Mouse (Mus musculus): ENCODE data around the gene Scg3. TPM values are rescaled to one million over a fixed set of nuclear protein-coding genes. Genes with fewer than 3 reads are reported as not detected.

Scg3 gene
- total and polyA plus RNA-seq, 3 experiments, result not detected

GRCm38 (mm10) chr9:75609965-75610364 is 73.9 kb downstream of the Scg3 start:
- no peaks in the 10 kb centered on the region for H3K79me2 ChIP-seq (ENCODE audit: control insufficient read depth, insufficient read depth, low read length, poor library complexity)
- no peak overlapping the region for H3K4me3 ChIP-seq (ENCODE audit: control insufficient read depth in 1 of 2, insufficient read depth in 1 of 2, low read depth in 2 of 2, low read length in 2 of 2)
- no peaks in the 10 kb centered on the region for H3K9me3 ChIP-seq (replicated peaks; ENCODE audit: insufficient read depth, low read length)
- peaks cover 0 to 2% of the 10 kb centered on the region in 2 experiments; a peak in 1 of 4 replicates for H3K27me3 ChIP-seq (ENCODE audit: control insufficient read depth in 1 of 2, insufficient read depth in 2 of 2, low read length in 2 of 2)
- H3K36me3 ChIP-seq (ENCODE audit: control insufficient read depth in 1 of 2, insufficient read depth in 2 of 2, low read length in 2 of 2), result no peaks in the 10 kb centered on the region
- no peak overlapping the region for H3K9ac ChIP-seq (ENCODE audit: control insufficient read depth, low read depth, low read length, poor library complexity, severe bottlenecking)
- TF ChIP-seq BHLHE40 (IDR thresholded peaks at IDR 0.05; ENCODE audit: borderline replicate concordance, low read depth, low read length), result no peak
- no peak overlapping the region for H3K27ac ChIP-seq (ENCODE audit: control insufficient read depth, low read depth, low read length)
- no peak for DNase-seq (ENCODE audit: low read depth, low spot score)
- H3K4me1 ChIP-seq (ENCODE audit: control insufficient read depth in 1 of 2, insufficient read depth in 2 of 2, low read length in 2 of 2), result no peaks in the 10 kb centered on the region

GRCm38 (mm10) chr9:75609505-75609904 is 74.4 kb downstream of the Scg3 start:
- Histone ChIP-seq H3K9me3 (replicated peaks; ENCODE audit: insufficient read depth, low read length) (no peaks in the 10 kb centered on the region), H3K4me1 (ENCODE audit: control insufficient read depth in 1 of 2, insufficient read depth in 2 of 2, low read length in 2 of 2) (no peaks in the 10 kb centered on the region), H3K27me3 (ENCODE audit: control insufficient read depth in 1 of 2, insufficient read depth in 2 of 2, low read length in 2 of 2) (peaks cover 0 to 1% of the 10 kb centered on the region in 2 experiments; a peak in 1 of 4 replicates), H3K27ac (ENCODE audit: control insufficient read depth, low read depth, low read length) (no peak overlapping the region), H3K9ac (ENCODE audit: control insufficient read depth, low read depth, low read length, poor library complexity, severe bottlenecking) (no peak overlapping the region), H3K79me2 (ENCODE audit: control insufficient read depth, insufficient read depth, low read length, poor library complexity) (no peaks in the 10 kb centered on the region), H3K4me3 (ENCODE audit: control insufficient read depth in 1 of 2, insufficient read depth in 1 of 2, low read depth in 2 of 2, low read length in 2 of 2) (no peak overlapping the region), H3K36me3 (ENCODE audit: control insufficient read depth in 1 of 2, insufficient read depth in 2 of 2, low read length in 2 of 2) (no peaks in the 10 kb centered on the region)
- no peak for DNase-seq (ENCODE audit: low read depth, low spot score)
- TF ChIP-seq TBP (IDR thresholded peaks at IDR 0.05; ENCODE audit: low read depth, low read length), result no peak
- TF ChIP-seq SMC3 (IDR thresholded peaks at IDR 0.05; ENCODE audit: low read depth, low read length), result no peak
- no peak for TF ChIP-seq RCOR1 (IDR thresholded peaks at IDR 0.05; ENCODE audit: low read depth, low read length)
- no peak for TF ChIP-seq UBTF (IDR thresholded peaks at IDR 0.05; ENCODE audit: borderline replicate concordance, insufficient read depth, low read depth, low read length)
- TF ChIP-seq MYC (IDR thresholded peaks at IDR 0.05; ENCODE audit: low read depth, low read length), result no peak
- no peak for TF ChIP-seq ZNF384 (IDR thresholded peaks at IDR 0.05; ENCODE audit: low read depth, low read length)
- TF ChIP-seq MXI1 (IDR thresholded peaks at IDR 0.05; ENCODE audit: low read depth, low read length), result no peak
- TF ChIP-seq GABPA (IDR thresholded peaks at IDR 0.05; ENCODE audit: low read depth, low read length), result no peak
- TF ChIP-seq TCF12 (IDR thresholded peaks at IDR 0.05; ENCODE audit: low read depth, low read length), result no peak
- no peak for TF ChIP-seq CTCF (IDR thresholded peaks at IDR 0.05 in 2 of 3, conservative IDR thresholded peaks at IDR 0.05 in 1 of 3; ENCODE audit: control insufficient read depth in 1 of 3, insufficient read depth in 1 of 3, low read depth in 2 of 3, low read length in 3 of 3, poor library complexity in 1 of 3, severe bottlenecking in 1 of 3)
- no peak for TF ChIP-seq POLR2AphosphoS5 (IDR thresholded peaks at IDR 0.05; ENCODE audit: borderline replicate concordance, low read depth, low read length)

GRCm38 (mm10) chr9:75607496-75607895 is 76.4 kb downstream of the Scg3 start:
- Histone ChIP-seq H3K9me3 (replicated peaks; ENCODE audit: insufficient read depth, low read length) (no peaks in the 10 kb centered on the region), H3K9ac (ENCODE audit: control insufficient read depth, low read depth, low read length, poor library complexity, severe bottlenecking) (no peak overlapping the region), H3K79me2 (ENCODE audit: control insufficient read depth, insufficient read depth, low read length, poor library complexity) (no peaks in the 10 kb centered on the region), H3K4me1 (ENCODE audit: control insufficient read depth in 1 of 2, insufficient read depth in 2 of 2, low read length in 2 of 2) (no peaks in the 10 kb centered on the region), H3K36me3 (ENCODE audit: control insufficient read depth in 1 of 2, insufficient read depth in 2 of 2, low read length in 2 of 2) (no peaks in the 10 kb centered on the region), H3K27ac (ENCODE audit: control insufficient read depth, low read depth, low read length) (no peak overlapping the region), H3K27me3 (ENCODE audit: control insufficient read depth in 1 of 2, insufficient read depth in 2 of 2, low read length in 2 of 2) (no peaks in the 10 kb centered on the region; a peak in 1 of 4 replicates), H3K4me3 (ENCODE audit: control insufficient read depth in 1 of 2, insufficient read depth in 1 of 2, low read depth in 2 of 2, low read length in 2 of 2) (no peak overlapping the region)
- DNase-seq (ENCODE audit: low read depth, low spot score), result no peak
- TF ChIP-seq ZMIZ1 (IDR thresholded peaks at IDR 0.05; ENCODE audit: low read depth, low read length), result no peak
- no peak for TF ChIP-seq CTCF (IDR thresholded peaks at IDR 0.05 in 2 of 3, conservative IDR thresholded peaks at IDR 0.05 in 1 of 3; ENCODE audit: control insufficient read depth in 1 of 3, insufficient read depth in 1 of 3, low read depth in 2 of 3, low read length in 3 of 3, poor library complexity in 1 of 3, severe bottlenecking in 1 of 3)
- no peak for TF ChIP-seq ETS1 (IDR thresholded peaks at IDR 0.05; ENCODE audit: low read depth, low read length)
- TF ChIP-seq USF2 (IDR thresholded peaks at IDR 0.05; ENCODE audit: borderline replicate concordance in 1 of 2, insufficient read depth in 1 of 2, low read depth in 1 of 2, low read length in 2 of 2), result no peak
- no peak for TF ChIP-seq CHD2 (IDR thresholded peaks at IDR 0.05; ENCODE audit: low read length)
- no peak for TF ChIP-seq MAFK (IDR thresholded peaks at IDR 0.05; ENCODE audit: borderline replicate concordance, low read depth, low read length)
- no peak for TF ChIP-seq NRF1 (IDR thresholded peaks at IDR 0.05; ENCODE audit: insufficient read depth, low read depth, low read length, poor library complexity, severe bottlenecking)
- no peak for TF ChIP-seq SMC3 (IDR thresholded peaks at IDR 0.05; ENCODE audit: low read depth, low read length)
- TF ChIP-seq USF1 (IDR thresholded peaks at IDR 0.05; ENCODE audit: low read depth, low read length), result no peak
- TF ChIP-seq POLR2A (IDR thresholded peaks at IDR 0.05; ENCODE audit: control insufficient read depth in 1 of 2, insufficient read depth in 1 of 2, low read depth in 1 of 2, low read length in 2 of 2, poor library complexity in 1 of 2), result no peak
- TF ChIP-seq GATA1 (IDR thresholded peaks at IDR 0.05; ENCODE audit: low read depth, low read length), result no peak
- no peak for TF ChIP-seq TCF12 (IDR thresholded peaks at IDR 0.05; ENCODE audit: low read depth, low read length)
- TF ChIP-seq GABPA (IDR thresholded peaks at IDR 0.05; ENCODE audit: low read depth, low read length), result no peak
- TF ChIP-seq CHD1 (IDR thresholded peaks at IDR 0.05; ENCODE audit: low read depth, low read length), result no peak
- TF ChIP-seq EP300 (IDR thresholded peaks at IDR 0.05; ENCODE audit: low read depth in 1 of 2, low read length in 2 of 2), result no peak
- TF ChIP-seq ZKSCAN1 (IDR thresholded peaks at IDR 0.05; ENCODE audit: low read depth, low read length), result no peak
- no peak for TF ChIP-seq JUND (IDR thresholded peaks at IDR 0.05; ENCODE audit: low read depth, low read length)
- TF ChIP-seq POLR2AphosphoS5 (IDR thresholded peaks at IDR 0.05; ENCODE audit: borderline replicate concordance, low read depth, low read length), result no peak
